Mouse (Mus musculus) kidney, adult 8-10 months (tissue): Measurements from ENCODE around the gene Col6a4.

Experiments used
- DNase-seq, 2 experiments: peaks; one replicate each; pipeline ENCODE4 v3.0.0; 2022

Col6a4 gene

DNA sequence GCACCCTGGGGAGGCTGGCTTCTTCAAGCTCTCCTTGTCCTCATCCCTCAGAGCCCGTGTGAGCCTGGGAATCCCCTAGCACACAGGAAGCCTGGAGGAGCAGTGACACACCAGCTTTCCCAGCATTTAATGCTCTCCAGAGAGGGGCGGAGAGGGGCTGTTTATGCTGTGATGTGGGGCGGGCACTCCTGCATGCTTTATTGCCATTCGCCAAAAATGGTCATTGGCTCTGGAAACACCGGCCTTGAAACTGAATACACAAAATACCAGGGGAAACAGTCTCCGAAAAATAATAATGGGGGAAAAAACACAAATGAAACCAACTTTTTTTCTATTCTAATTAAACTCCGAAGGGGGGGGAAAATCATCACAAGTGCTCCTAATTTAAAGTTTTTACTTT, at the start of gene Col6a4:
Gene Col6a4 (minus strand): TSS at position 101 of the 400 bp plus-strand sequence.
- DNase-seq: no peak

DNA sequence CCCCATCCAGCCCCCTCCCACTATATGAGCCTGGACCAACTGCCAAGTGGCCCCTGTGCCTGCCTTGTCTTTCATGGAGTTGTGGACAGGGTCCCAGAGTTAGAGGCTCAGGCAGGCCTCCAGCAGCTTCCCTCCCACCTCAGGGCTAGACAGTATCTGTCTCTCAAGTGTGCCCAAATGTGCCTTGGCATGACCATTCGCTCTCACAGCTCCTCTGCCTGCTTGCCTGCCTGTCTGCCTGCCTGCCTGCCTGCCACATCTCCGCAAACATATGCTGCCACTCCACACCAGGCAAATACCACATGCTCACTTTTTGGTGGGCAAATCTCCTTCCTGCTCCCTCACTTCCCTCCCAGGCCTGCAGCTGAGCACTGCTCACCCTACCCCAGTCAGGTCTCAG, 49.0 kb upstream of the Col6a4 start:
- DNase-seq: no peak

- DNase-seq: no peak
Measured at GRCm38 (mm10) chr9:106144176-106144575, 47.6 kb upstream of the Col6a4 start.

DNA sequence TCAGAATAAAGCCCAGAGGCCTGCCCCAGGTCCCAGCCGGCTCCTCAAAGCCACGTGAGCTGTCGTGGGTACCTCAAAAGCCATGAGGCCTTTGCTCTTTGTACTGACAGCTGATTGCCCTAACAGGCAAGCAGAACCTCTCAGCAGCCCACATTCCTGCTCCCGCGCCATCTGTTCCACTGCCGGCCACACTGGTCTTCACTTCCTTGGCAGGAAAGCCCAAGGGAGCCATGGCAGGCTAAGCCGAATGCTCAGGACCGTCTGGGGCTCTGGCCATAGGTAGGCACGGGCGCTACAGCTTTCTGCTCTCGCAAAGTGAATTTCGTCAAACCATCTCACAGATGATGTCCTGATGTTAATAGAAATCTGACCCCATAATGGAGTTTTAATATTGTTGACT, 45.4 kb upstream of the Col6a4 start:
- DNase-seq: no peak

DNA sequence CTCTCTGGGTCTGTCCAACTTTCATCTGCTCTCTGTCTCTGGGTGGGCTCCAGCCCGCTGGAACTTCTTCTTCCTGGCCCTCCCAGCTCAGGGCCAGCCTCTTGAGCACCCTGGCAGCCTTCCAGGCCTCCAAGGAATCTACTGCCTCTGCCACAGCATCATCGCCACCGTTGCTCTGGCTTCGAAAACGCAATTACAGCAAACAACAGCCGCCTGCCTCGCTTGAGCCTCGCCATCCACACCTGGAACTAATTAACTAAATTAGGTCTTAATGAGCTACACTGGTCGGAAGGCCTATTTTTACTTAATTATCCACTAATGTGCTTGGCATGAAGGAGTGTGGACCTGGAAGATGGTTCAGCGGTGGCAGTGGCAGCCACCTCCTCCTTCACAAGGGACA, 43.2 kb upstream of the Col6a4 start:
- peak in 1 of 2 experiments; percentile 17 for DNase-seq

DNA sequence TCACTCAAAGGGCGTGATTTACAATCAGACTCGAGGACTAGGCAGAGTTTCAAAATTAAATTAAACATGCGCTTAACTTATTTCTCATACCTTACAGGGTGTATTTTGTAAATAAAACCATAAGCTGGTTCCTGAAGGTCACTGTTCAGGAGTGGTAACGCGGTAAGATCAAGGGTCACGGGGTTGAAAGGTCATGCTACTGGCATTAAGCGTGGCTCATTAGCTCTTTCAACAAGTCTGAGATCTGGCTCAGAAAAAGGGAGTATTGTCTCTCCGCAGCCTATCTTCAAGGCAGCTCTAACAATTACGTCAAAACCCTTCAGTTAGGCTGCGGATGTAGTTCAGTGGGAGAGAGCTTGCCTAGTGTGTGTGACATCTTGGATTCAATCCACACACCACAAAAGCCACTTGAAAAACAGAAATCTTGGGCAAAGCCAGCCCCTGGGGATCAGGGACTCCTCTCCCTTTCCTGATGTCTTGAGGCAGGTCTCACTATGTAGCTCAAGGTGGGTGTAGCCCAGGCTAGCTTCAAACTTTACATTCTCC, 41.2 kb upstream of the Col6a4 start:
- DNase-seq: no peak

DNA sequence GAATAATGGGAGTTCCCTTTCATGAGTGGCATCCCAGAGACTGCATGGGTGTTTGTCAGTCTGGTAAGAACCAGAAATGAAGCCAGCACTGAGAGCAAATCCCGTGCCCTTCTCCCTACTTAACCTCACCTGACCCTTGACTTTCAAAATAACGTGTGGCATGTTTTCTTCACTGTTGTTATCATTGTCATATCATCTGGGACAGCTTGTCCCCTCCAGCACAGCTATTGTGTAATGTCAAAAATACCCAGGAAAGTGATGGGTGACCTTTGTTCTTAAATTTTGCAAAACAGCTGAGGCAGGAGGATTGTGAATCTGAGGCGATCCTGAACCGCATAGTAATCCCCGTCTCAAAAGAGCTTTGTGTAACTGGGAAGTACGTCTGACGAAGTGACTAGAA, 33.7 kb upstream of the Col6a4 start:
- DNase-seq: no peak

DNA sequence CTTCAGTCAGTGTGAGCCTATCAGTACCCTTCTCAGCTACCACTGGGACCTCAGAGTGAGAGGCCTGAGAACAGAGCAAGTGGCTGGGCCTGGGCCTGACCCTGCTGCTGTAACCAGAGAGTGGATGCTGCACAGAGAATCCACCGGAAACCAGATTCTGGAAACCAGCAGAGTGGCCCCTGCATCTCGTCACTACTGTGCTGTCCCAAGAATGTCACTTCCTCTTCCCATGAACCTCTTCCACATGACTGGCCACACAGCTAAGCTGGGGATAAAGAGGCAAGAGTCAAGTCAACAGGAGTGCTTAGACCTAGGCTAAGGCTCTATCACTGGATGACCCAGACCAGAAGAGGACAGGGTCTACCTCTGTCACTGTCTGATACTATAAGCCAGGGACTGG, 32.5 kb upstream of the Col6a4 start:
- DNase-seq: no peak

GRCm38 (mm10) chr9:106126786-106127251, 30.2 kb upstream of the Col6a4 start:
- DNase-seq: no peak

GRCm38 (mm10) chr9:106123599-106123998, 27.0 kb upstream of the Col6a4 start:
- peak in 1 of 2 experiments; percentile 38 for DNase-seq

- DNase-seq: no peak
Measured at GRCm38 (mm10) chr9:106119075-106119474, 22.5 kb upstream of the Col6a4 start.

GRCm38 (mm10) chr9:106115801-106116424, 19.3 kb upstream of the Col6a4 start:
- DNase-seq: no peak

GRCm38 (mm10) chr9:106112770-106113423, 16.3 kb upstream of the Col6a4 start:
- peak; percentile 26 to 70 for DNase-seq

- DNase-seq: no peak
Measured at GRCm38 (mm10) chr9:106106241-106106640, 9.7 kb upstream of the Col6a4 start.

- no peak for DNase-seq
Measured at GRCm38 (mm10) chr9:106104401-106104800, 7.8 kb upstream of the Col6a4 start.

DNA sequence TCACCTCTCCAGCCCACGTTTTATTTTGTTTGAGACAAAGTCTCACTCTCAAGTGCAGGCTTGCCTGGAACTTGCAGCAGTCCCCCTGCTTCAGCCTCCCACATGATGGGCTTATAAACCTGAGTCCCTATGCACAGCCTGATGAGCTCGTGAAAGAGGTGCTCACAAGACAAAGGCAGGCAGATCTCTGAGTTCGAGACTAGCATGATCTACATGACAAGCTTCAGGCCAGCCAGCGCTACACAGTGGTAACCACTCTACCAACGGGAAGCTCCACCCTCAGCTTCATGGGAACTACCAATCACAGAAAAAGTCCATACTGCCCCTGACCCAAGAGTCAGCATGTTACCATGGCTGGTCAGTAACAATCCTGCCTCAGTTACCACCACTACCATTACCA, 4.6 kb upstream of the Col6a4 start:
- DNase-seq: no peak

GRCm38 (mm10) chr9:106100262-106100661, 3.7 kb upstream of the Col6a4 start:
- no peak for DNase-seq

GRCm38 (mm10) chr9:106099379-106100021, 2.9 kb upstream of the Col6a4 start:
- no peak for DNase-seq

DNA sequence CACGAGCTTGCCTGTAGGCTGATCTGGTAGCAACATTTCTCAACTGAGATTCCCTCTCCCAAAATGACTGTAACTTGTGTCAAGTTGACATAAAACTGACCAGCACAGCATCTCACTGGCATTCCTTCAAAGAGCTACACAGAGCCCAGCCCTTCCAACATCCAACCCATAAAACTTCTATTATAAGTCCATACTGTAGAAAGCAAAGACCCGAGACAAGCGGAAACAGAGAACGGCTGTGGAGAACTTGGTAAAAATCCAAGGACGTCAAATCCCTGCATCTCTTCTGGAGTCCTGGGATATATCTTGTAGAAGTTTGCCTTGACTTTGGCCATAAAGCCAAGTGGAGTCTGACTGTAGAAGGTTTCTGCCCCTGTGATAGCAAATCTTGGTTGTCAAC, 15.1 kb downstream of the Col6a4 start:
- DNase-seq: peak in 1 of 2 experiments; percentile 21

GRCm38 (mm10) chr9:106080261-106081033, 16.1 kb downstream of the Col6a4 start:
- DNase-seq: peak; percentile 18 to 43

DNA sequence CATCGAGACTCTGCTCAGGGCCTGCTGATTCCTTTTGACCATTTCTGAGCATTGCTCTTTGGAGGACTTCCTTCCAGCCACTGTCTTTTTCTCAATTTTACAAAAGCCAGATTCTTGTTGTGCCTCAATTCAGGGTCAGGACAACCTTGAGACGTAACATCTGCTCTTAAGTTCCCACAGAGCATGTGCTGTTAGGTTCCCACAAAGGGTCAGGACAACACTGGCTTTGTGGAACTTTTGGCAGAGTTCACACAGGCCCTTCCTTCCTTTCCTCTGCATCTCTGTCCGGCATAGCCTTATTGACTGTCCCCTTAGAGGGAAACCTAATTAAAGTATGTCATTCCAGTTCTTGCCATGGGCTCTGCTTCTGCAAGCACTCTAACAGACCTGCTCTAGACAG, 18.6 kb downstream of the Col6a4 start:
- peak in 1 of 2 experiments; percentile 22 for DNase-seq

- no peak for DNase-seq
Measured at GRCm38 (mm10) chr9:106076234-106076633, 20.3 kb downstream of the Col6a4 start.

DNA sequence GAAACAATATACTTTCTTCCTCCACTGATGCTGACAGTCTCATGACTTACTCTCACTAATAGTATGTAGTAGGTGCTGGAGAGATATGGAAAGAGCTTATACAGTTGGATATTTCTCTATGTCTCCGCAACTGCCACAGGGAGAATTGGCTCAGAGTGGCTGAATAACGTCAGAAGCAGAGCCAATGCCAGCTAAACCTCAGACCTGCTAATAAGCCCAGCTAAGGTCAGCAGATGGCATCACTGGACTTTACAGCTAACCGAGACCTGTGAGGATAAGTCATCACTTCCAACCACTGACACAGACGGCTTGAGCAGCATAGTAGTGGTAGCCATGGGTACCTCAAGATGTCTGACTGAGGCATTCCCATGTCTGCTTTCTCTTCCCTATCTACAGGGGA, 22.6 kb downstream of the Col6a4 start:
- DNase-seq: no peak
